Comparison of ENCODE assay signal across 8 mouse cellular contexts in the genomic region with DNA sequence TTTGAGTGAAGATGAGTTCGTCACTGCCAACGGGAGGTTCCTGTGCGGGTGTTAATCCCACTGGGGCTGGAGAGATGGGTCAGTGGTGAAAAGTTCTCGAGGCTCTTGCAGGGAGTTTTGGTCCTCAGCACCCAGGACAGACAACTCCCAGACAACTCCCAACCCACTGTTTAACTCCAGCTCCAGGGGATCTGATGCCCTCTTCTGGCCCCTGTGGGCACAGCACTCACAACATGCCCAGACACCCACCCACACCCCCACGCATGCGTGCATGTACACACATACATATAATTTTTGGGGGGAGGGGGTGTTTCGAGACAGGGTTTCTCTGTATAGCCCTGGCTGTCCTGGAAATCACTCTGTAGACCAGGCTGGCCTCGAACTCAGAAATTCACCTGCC. TPM values are rescaled to one million over a fixed set of nuclear protein-coding genes. Genes with fewer than 3 reads are reported as not detected.
A peak's percentile ranks its signal among the peaks of the same experiment; 100 is the strongest.
DNase-seq lines count a peak whose midpoint lies in the region; ATAC-seq and TF ChIP-seq lines count a peak whose summit lies in the region.

No protein-coding gene starts in this region.

- H3K9me3 ChIP-seq in hindbrain, postnatal 0 days (ENCODE audit: low read length): no peaks in the 10 kb centered on the region
- H3K9me3 ChIP-seq in hindbrain, embryonic 16.5 days (ENCODE audit: control insufficient read depth, low read length): no peaks in the 10 kb centered on the region
- H3K9me3 ChIP-seq in embryonic facial prominence, embryonic 12.5 days: no peaks in the 10 kb centered on the region
- no peaks in the 10 kb centered on the region for H3K9me3 ChIP-seq in limb, embryonic 15.5 days

- H3K9ac ChIP-seq in hindbrain, postnatal 0 days (replicated peaks; ENCODE audit: low read length): no peak overlapping the region
- no peak overlapping the region for H3K9ac ChIP-seq in hindbrain, embryonic 16.5 days (ENCODE audit: low read depth, low read length)
- no peak overlapping the region for H3K9ac ChIP-seq in embryonic facial prominence, embryonic 12.5 days
- H3K9ac ChIP-seq in limb, embryonic 15.5 days: no peak overlapping the region

- ATAC-seq in hindbrain, postnatal 0 days: no peak; the same call in 1 of the 2 replicates
- no peak for ATAC-seq in hindbrain, embryonic 16.5 days
- no peak for ATAC-seq in embryonic facial prominence, embryonic 12.5 days (ENCODE audit: insufficient number of reproducible peaks, insufficient read depth, low FRiP score, low TSS enrichment)
- ATAC-seq in limb, embryonic 15.5 days (ENCODE audit: insufficient number of reproducible peaks, low FRiP score, low TSS enrichment, low read depth): no peak

- H3K27me3 ChIP-seq in hindbrain, postnatal 0 days (ENCODE audit: insufficient read depth, low read length): no peaks in the 10 kb centered on the region
- no peaks in the 10 kb centered on the region for H3K27me3 ChIP-seq in hindbrain, embryonic 16.5 days (replicated peaks; ENCODE audit: control insufficient read depth, insufficient read depth, low read length)
- no peaks in the 10 kb centered on the region for H3K27me3 ChIP-seq in embryonic facial prominence, embryonic 12.5 days
- no peaks in the 10 kb centered on the region for H3K27me3 ChIP-seq in limb, embryonic 15.5 days

- H3K36me3 ChIP-seq in hindbrain, postnatal 0 days (ENCODE audit: insufficient read depth, low read length): no peaks in the 10 kb centered on the region
- no peaks in the 10 kb centered on the region for H3K36me3 ChIP-seq in hindbrain, embryonic 16.5 days (ENCODE audit: control insufficient read depth, insufficient read depth, low read length)
- no peaks in the 10 kb centered on the region for H3K36me3 ChIP-seq in embryonic facial prominence, embryonic 12.5 days
- no peaks in the 10 kb centered on the region for H3K36me3 ChIP-seq in limb, embryonic 15.5 days

- TF ChIP-seq CTCF in hindbrain, postnatal 0 days (IDR thresholded peaks at IDR 0.05; ENCODE audit: low read depth): peak; percentile 63

- no peak overlapping the region for H3K4me3 ChIP-seq in hindbrain, postnatal 0 days (ENCODE audit: low read length)
- no peak overlapping the region for H3K4me3 ChIP-seq in hindbrain, embryonic 16.5 days (ENCODE audit: low read length)
- no peak overlapping the region for H3K4me3 ChIP-seq in embryonic facial prominence, embryonic 12.5 days
- no peak overlapping the region for H3K4me3 ChIP-seq in limb, embryonic 15.5 days

- DNase-seq in hindbrain, postnatal 0 days (ENCODE audit: low spot score): peak; percentile 56
- peak; percentile 61 for DNase-seq in T-cell, adult 2 months (ENCODE audit: low spot score)
- peak; percentile 64 for DNase-seq in kidney, adult 11 months
- peak; percentile 28 for DNase-seq in retina, postnatal 7 days (ENCODE audit: low read depth, low spot score)
- peak; percentile 60 to 65 for DNase-seq in urinary bladder, postnatal 36 days (ENCODE audit: low spot score in 2 of 2)

- no peak overlapping the region for H3K27ac ChIP-seq in hindbrain, postnatal 0 days
- H3K27ac ChIP-seq in hindbrain, embryonic 16.5 days (ENCODE audit: low read depth, low read length): no peak overlapping the region
- H3K27ac ChIP-seq in embryonic facial prominence, embryonic 12.5 days: no peak overlapping the region
- H3K27ac ChIP-seq in limb, embryonic 15.5 days: no peak overlapping the region

- 0 out of 2 replicates have a peak, but pooled peaks cover 3% of the 10 kb centered on the region for H3K4me1 ChIP-seq in hindbrain, postnatal 0 days (ENCODE audit: insufficient read depth, low read length)
- peaks cover 4% of the 10 kb centered on the region; the same call in 1 of the 2 replicates for H3K4me1 ChIP-seq in hindbrain, embryonic 16.5 days (ENCODE audit: control insufficient read depth, insufficient read depth, low read depth, low read length)
- H3K4me1 ChIP-seq in embryonic facial prominence, embryonic 12.5 days: peaks cover 19% of the 10 kb centered on the region
- peaks cover 33% of the 10 kb centered on the region for H3K4me1 ChIP-seq in limb, embryonic 15.5 days

- H3K4me2 ChIP-seq in hindbrain, postnatal 0 days (ENCODE audit: low read depth, low read length): no peak overlapping the region
- no peak overlapping the region for H3K4me2 ChIP-seq in hindbrain, embryonic 16.5 days (ENCODE audit: low read length)
- peak overlapping the region; percentile 12 for H3K4me2 ChIP-seq in embryonic facial prominence, embryonic 12.5 days (replicated peaks)
- H3K4me2 ChIP-seq in limb, embryonic 15.5 days: peak overlapping the region; percentile 19; the same call in 1 of the 2 replicates

- WGBS in hindbrain, postnatal 0 days: 41% methylated on average over 8 of the region's 8 CpGs
- 41% methylated on average over 8 of the region's 8 CpGs for WGBS in hindbrain, embryonic 16.5 days
- 39% methylated on average over 8 of the region's 8 CpGs for WGBS in embryonic facial prominence, embryonic 12.5 days
- WGBS in limb, embryonic 15.5 days: 39% methylated on average over 8 of the region's 8 CpGs

RNA-seq across cellular contexts. Expression of gene Mlec, which starts 5.6 kb away (rescaled TPM):
- total RNA-seq in hindbrain, postnatal 0 days (2014; rRNA removed): 65.5 and 80.9 TPM in 2 replicates
- 15.5 and 20.6 TPM in 2 replicates for polyA plus RNA-seq in hindbrain, postnatal 0 days (2015; fragmentation: Nextera tagmentation; extraction: Ambion mirVana)
- polyA plus RNA-seq in hindbrain, embryonic 16.5 days (2015; fragmentation: Nextera tagmentation; extraction: Ambion mirVana): 23.8 and 31.5 TPM in 2 replicates
- polyA plus RNA-seq in embryonic facial prominence, embryonic 12.5 days (2016; fragmentation: Nextera tagmentation; extraction: Ambion mirVana): 82.1 and 86.6 TPM in 2 replicates
- polyA plus RNA-seq in limb, embryonic 15.5 days (2015; fragmentation: Nextera tagmentation; extraction: Ambion mirVana): 89.3 and 97.9 TPM in 2 replicates

RNA-seq across cellular contexts. Expression of gene Unc119b, which starts 28.8 kb away (rescaled TPM):
- total RNA-seq in hindbrain, postnatal 0 days (2014; rRNA removed): 27.0 and 32.1 TPM in 2 replicates
- polyA plus RNA-seq in hindbrain, postnatal 0 days (2015; fragmentation: Nextera tagmentation; extraction: Ambion mirVana): 22.5 and 23.4 TPM in 2 replicates
- 31.5 and 36.8 TPM in 2 replicates for polyA plus RNA-seq in hindbrain, embryonic 16.5 days (2015; fragmentation: Nextera tagmentation; extraction: Ambion mirVana)
- 56.0 and 56.3 TPM in 2 replicates for polyA plus RNA-seq in embryonic facial prominence, embryonic 12.5 days (2016; fragmentation: Nextera tagmentation; extraction: Ambion mirVana)
- polyA plus RNA-seq in limb, embryonic 15.5 days (2015; fragmentation: Nextera tagmentation; extraction: Ambion mirVana): 34.8 and 36.9 TPM in 2 replicates

RNA-seq across cellular contexts. Expression of gene Cabp1, which starts 30.6 kb away (rescaled TPM):
- total RNA-seq in hindbrain, postnatal 0 days (2014; rRNA removed): 21.4 and 34.6 TPM in 2 replicates
- 20.9 and 23.6 TPM in 2 replicates for polyA plus RNA-seq in hindbrain, postnatal 0 days (2015; fragmentation: Nextera tagmentation; extraction: Ambion mirVana)
- polyA plus RNA-seq in hindbrain, embryonic 16.5 days (2015; fragmentation: Nextera tagmentation; extraction: Ambion mirVana): 6.5 and 11.6 TPM in 2 replicates
- polyA plus RNA-seq in embryonic facial prominence, embryonic 12.5 days (2016; fragmentation: Nextera tagmentation; extraction: Ambion mirVana): 2.6 and 4.7 TPM in 2 replicates
- polyA plus RNA-seq in limb, embryonic 15.5 days (2015; fragmentation: Nextera tagmentation; extraction: Ambion mirVana): 1.2 and 1.3 TPM in 2 replicates

RNA-seq across cellular contexts. Expression of gene Acads, which starts 44.4 kb away (rescaled TPM):
- 30.3 and 32.5 TPM in 2 replicates for total RNA-seq in hindbrain, postnatal 0 days (2014; rRNA removed)
- polyA plus RNA-seq in hindbrain, postnatal 0 days (2015; fragmentation: Nextera tagmentation; extraction: Ambion mirVana): 22.1 and 25.3 TPM in 2 replicates
- polyA plus RNA-seq in hindbrain, embryonic 16.5 days (2015; fragmentation: Nextera tagmentation; extraction: Ambion mirVana): 20.7 and 22.0 TPM in 2 replicates
- 52.4 and 52.8 TPM in 2 replicates for polyA plus RNA-seq in embryonic facial prominence, embryonic 12.5 days (2016; fragmentation: Nextera tagmentation; extraction: Ambion mirVana)
- 45.6 and 52.8 TPM in 2 replicates for polyA plus RNA-seq in limb, embryonic 15.5 days (2015; fragmentation: Nextera tagmentation; extraction: Ambion mirVana)

Comparison
In these comparisons a context has a peak if more than half of its experiments do, and no peak if none do; other contexts are left out.
1. H3K4me2 ChIP-seq: peak in embryonic facial prominence, embryonic 12.5 days (single experiment) and limb, embryonic 15.5 days (single experiment); none in hindbrain, postnatal 0 days (single experiment) and hindbrain, embryonic 16.5 days (single experiment).
2. Peak in every context shown above with its lines, with median percentiles within 50 percentile points of each other: DNase-seq.